In the genomic region with DNA sequence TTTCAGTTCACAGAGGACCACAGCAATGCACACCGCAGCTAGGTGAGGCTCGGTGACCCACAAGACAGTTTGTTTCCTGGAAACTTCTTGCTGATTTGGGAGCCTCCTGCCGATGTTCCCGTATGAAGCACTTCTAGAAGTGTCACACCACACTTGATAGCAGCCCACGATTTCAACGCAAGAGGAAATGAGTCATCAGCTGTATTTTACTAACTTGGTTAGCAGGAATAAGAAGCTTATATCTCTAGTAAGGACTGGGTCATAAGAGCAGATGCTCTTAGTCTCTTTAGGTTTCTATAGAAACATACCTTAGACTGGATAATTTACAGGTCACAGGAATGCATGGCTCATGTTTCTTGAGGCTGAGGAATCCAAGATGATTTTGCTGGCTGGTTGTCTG, we compare ENCODE assay signal across 18 mouse cellular contexts.
"Had no signal": no experiment of that assay in that cellular context is flagged by ENCODE, and none has a peak within 500 bp of the region (broad histone marks: within the 10 kb centered on the region; RNA-seq: fewer than 3 reads in every experiment).

No protein-coding gene starts in this region.

- H3K27me3 ChIP-seq: liver, embryonic 13.5 days; neural tube, embryonic 13.5 days had no signal

- H3K36me3 ChIP-seq: liver, embryonic 13.5 days; neural tube, embryonic 13.5 days had no signal

- H3K4me3 ChIP-seq: layer of hippocampus, adult 2 months; left cerebral cortex, adult 2 months; liver, embryonic 13.5 days; neural tube, embryonic 13.5 days had no signal

- H3K4me1 ChIP-seq: liver, embryonic 13.5 days; neural tube, embryonic 13.5 days had no signal

- H3K9ac ChIP-seq: liver, embryonic 13.5 days; neural tube, embryonic 13.5 days had no signal

- H3K9me3 ChIP-seq: liver, embryonic 13.5 days; neural tube, embryonic 13.5 days had no signal

- H3K27ac ChIP-seq: layer of hippocampus, adult 2 months; left cerebral cortex, adult 2 months; liver, embryonic 13.5 days; neural tube, embryonic 13.5 days; stomach, postnatal 0 days had no signal

- DNase-seq: kidney, adult 18-20 months; kidney, adult 9 months; layer of hippocampus, postnatal 36 days; liver, embryonic 13.5 days; lung, adult 2 months; lung, postnatal 14 days; lung, postnatal 4 days; midbrain, embryonic 14.5 days; retina, postnatal 1 day; right cerebral cortex, postnatal 25 days; spleen, adult 18-20 months; thymus, adult 2 months; thymus, postnatal 14 days; thymus, postnatal 4 days had no signal
